Mouse (Mus musculus): ENCODE measurements at regions not wholly inside any gene's neighbourhood (a gene's known extent, or its start where the extent isn't known, plus 50 kb on each side); places are given as distances from the start of the nearest gene placed in this dataset.
A peak's percentile ranks its signal among the peaks of the same experiment; 100 is the strongest.
"Not testable (repeated sequence)": the region's sequence is repeated elsewhere in the genome, so short reads cannot be mapped to it uniquely, and the experiment has no call there.

DNA sequence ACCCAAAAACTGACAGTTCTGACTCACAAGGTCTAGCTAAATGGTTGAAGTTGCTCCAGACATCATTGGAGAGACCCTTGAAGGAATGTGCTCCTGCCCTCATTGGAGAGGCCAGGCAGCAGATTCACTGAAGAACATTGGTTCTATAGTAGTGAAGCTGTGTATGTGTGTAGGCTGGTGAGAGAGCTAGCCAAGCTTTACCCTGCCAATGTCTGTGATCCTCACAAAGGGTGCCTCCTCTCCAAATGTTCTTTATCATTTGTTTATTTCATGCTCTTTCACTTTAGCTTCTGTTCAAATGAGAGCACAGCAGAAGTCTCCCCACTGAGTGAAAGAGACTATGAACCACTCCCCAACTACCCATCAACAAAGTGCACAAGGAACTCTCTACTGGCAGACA is 195.6 kb upstream of the Ctso start:
- no peak for DNase-seq (ENCODE audit: low spot score in 2 of 2)

DNA sequence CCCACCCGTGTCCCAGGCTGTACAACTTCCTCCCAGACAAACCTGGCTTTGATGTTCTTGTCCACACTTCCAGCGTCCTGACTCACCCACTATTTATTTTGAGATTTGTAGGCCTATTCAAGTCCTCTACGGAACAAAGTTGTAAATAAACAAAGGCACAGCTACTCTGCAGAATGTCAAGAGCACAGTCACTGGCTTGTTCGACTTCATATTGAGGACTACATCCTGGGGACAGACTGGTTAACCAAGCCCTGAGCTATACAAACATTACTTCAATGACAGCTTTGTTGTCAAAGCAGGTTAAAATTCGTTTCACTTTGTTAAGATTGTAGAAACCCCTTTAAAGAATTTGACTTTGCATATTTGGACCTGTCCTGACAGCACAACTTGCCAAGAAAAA is 190.3 kb upstream of the Ctso start:
- DNase-seq (ENCODE audit: low spot score in 2 of 2): no peak

DNA sequence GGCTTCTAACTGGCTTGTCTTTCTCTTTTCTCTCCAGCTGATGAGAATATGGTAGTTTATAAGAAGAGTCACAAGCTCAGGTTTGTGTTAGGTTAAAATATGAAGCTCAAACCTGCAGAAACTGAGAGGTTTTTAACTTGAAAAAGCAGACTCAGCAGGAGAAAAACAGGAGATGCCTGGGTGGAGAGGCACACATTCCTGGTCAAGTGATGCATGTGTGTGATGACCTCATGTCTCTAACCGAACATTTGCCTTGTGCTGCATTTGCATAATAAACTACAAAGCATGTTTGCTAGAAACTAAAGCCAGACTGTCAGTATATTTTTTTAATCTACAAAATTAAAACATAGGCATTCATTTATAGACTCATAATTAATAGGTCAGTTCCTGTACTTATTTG is 182.2 kb upstream of the Ctso start:
- DNase-seq (ENCODE audit: low spot score in 2 of 2): no peak

DNA sequence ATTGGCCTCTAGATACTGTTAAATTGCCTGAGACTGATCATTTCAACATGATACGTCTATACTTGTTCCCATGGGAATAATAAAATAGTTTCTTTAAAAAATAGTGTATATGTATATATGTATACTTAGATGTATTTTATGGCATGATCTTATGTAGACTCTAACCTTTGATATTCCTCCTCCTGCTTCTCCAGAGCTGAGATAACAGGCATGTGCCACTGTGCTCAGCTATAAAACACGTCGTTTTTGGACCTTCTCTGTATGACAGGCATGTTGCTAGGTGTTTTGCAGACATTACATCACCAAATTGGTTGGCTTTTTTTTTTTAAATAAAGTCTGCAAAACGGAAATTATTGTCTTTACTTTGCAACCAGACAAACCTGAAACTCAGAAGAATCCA is 179.4 kb upstream of the Ctso start:
- no peak for DNase-seq (ENCODE audit: low spot score in 2 of 2)

DNA sequence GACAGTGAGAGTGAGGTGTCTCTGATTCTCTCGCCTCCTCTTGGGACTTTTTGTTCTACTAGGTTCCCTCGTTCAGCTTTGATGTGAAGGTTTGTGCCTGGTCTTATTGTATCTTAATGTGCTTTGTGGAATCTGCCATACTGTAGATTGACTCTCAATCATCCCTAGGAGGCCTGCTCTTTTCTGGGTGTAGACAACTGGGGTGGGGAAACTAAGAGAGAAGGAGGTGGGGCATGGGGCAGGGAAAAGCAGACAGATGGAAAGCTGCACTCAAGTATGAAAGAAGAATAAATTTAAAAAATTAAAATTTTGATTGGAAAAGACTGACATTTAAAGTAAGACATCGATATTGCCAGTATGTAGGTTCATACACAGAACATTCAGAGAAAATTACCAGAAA is 172.0 kb upstream of the Ctso start:
- no peak for DNase-seq (ENCODE audit: low spot score in 2 of 2)

DNA sequence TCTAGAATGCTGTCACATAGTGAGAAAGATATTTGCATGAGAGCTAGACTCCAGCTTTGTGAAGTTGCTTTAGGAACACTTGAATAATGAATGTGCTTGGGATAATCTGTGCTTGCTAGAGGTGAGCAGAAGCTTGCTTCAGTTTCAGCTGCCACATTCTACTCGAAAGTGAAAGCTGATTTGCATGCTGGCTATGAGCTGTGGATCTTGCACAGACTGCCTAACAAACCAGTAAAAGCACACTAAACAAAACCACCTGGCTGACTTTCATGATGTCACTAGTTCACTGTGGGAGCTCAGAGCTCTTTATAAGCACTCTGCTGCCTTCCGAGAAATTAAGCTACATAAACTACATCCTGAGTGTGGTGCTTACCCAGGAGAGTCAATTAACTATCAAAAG is 171.5 kb upstream of the Ctso start:
- DNase-seq (ENCODE audit: low spot score in 2 of 2): no peak

DNA sequence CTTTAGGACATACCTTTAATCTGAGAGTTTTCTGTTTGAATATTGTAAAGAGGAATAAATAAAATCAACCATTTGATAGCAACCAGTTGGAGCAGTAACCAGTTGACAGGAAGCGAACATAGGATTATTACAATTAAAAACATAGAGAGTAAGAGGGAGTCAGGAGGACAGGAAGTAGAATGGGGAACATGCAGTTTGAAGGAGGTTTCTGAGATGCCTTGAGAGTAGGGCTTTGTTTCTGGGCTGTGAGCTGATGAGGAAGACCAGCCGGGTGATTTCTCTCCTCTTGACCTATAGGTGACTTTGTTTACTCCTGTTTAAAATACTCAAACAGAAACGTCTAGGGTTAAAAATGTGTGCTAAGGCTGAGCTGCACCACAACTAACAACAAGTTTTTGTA is 160.6 kb upstream of the Ctso start:
- DNase-seq (ENCODE audit: low spot score in 2 of 2): no peak

DNA sequence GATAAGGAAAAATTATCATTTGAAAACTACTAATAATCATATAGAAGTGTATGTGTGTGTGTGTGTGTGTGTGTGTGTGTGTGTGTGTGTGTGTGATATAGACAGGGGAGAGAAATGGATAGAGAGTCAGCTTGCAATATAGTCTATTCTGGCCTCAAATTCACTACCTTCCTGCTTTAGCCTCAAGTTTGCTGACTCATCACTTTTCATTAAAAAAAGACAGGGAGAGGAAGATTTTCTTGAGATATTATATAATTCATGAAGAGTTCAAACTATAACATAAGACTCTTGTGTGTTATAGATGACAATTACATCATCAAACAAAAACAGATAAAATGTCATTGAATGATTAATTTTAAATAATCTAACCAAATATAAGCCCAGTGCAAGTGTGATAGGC is 159.4 kb upstream of the Ctso start:
- no peak for DNase-seq (ENCODE audit: low spot score in 2 of 2)

DNA sequence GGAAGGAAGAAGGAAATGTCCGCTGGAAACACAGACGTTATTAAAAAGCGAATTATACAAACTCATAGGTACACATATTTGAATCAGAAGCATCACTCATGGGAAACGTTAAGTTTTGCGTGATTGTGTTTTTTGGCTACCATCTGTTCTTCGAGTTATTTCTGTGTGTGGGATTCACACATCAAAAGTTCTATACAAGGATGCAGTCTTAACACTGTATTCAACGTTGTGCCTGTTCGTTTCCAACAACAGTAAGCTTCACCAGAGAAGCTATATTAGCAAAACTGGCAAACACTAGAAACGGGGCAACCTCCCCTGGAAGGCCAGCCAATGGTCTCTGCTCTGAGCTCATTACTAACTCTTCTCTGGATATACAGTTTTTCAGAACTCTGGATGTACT is 150.3 kb upstream of the Ctso start:
- DNase-seq (ENCODE audit: low spot score in 2 of 2): no peak

DNA sequence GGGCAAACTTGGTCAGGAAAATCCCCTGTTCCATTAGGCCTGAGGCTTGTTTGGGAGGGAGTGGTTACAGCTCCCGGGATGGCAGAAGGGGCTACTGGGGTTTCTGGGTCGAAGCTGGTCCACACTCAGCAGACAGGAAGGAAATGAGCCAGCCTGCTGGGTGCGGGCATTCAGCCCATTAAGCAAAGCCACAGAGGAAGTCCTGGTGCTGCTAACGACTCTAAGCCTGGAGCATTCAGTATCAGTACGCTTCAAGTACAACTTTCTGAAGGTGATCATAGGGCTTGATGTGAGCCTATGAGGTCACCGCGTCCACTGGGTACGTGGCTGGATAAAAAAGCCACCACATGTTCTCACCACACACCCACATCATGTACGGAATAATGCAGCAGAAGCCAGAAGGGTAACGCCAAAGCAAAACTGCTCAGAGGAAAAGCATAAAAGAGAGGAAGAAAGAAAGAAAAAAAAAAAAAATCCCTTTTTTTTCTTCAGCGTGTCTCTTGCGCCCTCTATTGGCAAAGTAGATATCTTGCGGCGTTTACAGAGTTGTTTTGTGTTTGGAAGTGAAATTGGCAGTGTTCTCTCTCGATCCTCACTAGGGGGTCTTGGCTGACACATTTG is 149.4 kb upstream of the Ctso start:
- peak; percentile 34 to 41 for DNase-seq (ENCODE audit: low spot score in 2 of 2)

DNA sequence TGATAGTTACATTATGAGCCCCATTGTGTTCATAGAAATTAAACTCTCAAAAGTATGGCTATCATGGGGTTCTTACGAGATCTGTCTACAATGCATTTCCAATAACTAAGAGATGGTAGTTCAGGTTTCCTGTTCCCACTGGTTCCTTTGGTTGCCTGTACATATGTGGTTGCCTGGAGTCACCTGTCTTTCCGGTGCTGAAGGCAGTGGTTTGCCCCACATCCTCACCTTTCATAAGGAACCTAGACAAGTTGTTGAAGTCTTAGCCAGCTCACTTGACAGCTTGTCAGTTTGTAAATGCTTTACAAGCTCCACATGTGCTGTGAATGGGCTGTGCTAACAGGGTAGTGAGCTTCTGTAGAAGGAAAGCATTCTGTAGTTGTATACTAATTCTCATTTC is 143.5 kb upstream of the Ctso start:
- DNase-seq (ENCODE audit: low spot score in 2 of 2): no peak

DNA sequence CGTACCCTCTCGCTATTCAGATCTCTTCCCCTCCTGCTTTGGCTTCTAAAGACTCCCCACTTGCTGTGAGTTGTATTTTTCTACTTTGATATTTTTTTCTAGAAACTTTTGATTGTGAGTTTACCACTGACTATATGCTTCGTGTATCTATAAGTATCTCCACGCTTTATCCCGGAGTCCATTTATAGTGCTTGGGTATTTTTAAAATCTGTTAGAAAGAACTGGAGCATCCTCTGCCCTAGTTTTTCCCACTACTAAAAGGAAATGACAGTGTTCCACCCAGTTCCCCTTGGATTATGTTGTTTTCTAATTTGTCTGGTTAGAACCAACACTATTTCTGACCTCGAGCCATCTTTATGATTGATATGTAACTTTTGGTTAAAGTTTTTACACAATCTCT is 142.7 kb upstream of the Ctso start:
- no peak for DNase-seq (ENCODE audit: low spot score in 2 of 2)

DNA sequence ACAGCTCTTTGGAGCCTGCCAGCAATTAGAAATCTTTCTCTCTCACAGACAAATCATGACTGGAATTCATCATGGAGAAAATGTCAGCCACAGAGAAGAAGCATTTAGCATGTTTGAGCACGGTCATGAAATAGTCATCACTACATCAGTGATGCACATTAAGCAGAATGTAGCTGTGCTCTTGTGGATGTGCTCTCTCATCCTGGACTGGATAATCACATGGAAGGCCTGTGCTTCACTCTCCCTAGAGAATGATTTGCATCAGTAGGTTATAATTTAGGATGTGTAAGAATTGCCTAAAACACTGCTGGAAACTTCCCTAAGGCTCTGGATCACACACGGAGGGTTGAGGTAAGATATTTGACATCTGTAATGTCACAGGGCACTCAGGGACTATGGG is 130.3 kb upstream of the Ctso start:
- no peak for DNase-seq (ENCODE audit: low spot score in 2 of 2)

DNA sequence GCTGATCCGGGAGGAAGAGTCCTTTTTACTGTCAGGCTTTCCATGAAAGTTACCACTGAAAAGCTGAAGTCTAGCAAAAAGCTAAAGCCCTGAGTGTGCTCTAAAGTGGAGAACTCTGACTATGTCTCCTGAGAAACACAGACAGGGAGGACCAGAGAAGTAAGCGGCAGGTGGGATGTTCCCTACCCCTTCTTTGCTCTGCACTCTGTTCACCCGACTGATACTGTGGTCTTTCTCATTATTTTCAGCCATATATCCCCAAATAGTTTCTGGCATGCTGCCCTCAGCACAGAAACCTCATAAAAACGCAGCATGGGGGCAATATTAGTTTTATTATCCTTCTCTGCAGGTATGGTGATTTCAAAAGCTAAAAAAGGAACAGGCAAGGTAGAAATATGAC is 126.7 kb upstream of the Ctso start:
- no peak for DNase-seq (ENCODE audit: low spot score in 2 of 2)

DNA sequence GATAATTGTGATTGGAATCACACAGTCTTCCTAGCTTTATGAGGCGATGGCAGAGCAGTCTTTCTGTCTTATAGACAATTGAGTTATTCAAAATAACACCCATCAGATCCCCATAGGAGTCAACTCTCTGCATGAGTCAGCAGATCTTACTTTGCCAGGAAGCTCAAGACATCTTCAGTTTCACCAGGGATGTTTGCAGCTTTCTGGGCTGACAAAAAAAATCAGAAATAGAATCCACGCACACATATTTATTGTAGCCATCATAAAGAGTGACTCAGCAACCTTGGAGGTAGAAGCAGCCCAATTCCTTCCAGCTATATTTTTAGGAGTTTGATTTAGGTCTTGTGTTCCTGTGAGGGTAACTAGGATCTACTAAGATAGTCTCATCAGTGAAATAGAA is 122.8 kb upstream of the Ctso start:
- DNase-seq (ENCODE audit: low spot score in 2 of 2): no peak

DNA sequence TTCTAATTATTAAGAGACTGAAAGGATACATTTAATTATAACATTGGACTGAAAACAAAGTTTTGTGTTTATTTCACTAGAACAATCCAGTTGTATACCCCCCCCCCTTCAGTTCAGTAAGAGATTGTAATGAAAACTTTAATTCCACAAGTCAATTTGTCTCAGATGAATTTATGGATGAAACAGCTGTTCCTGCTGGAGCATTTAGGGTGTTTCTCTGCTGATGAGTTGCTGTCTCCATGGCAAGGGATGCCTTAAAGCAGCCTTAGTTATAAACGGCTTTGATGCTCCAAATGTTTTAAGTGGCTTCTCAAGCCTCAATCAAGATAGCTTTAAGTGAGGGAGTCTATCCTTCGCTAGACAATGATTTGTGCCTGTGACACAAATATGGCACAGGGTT is 112.1 kb upstream of the Ctso start:
- no peak for DNase-seq (ENCODE audit: low spot score in 2 of 2)

DNA sequence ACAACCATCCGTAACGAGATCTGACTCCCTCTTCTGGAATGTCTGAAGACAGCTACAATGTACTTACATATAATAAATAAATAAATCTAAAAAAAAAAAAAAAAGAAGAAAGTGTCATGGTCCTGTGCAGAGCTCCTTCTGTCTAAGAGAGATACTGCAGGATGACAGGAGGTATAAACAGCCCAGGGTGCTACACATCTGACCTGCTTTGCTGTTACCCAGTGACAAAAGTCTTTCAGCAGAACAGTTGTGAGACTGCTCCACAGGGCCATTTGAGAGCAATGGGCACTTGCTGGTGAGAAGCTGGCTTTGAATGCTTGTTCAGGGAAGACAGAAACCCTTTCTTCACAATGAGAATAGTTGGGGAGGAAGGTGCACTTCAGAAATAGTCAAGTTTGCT is 102.9 kb upstream of the Ctso start:
- DNase-seq (ENCODE audit: low spot score in 2 of 2): no peak

DNA sequence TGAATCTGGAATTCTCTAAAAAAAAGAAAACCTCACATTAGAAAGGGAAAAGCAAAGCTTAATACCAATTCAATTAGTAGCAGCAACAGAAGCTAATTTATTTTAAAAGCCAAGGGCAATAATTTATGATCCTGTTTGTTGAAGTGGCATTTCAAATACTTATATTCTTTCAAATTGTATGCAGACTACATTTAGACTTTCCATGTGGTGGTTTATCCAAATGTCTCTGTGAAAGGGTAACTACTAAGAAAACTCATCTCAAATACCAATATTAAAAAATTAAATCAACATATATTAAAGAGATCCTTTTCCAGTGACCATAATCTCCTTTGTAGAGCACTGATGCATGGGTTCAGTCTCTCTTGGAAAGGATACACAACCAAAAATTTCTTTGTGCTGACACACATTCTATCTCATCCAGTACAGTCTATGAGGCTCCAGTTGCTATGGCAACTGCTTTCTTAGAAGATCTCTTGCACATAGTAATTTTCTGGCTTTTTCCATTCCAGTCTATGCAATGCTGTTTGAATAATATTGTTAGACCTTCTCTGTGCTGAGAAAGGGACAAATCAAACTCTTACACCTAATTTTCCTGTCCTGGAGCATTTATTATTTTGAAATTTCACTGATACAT is 102.3 kb upstream of the Ctso start:
- peak; percentile 24 to 26 for DNase-seq (ENCODE audit: low spot score in 2 of 2)

DNA sequence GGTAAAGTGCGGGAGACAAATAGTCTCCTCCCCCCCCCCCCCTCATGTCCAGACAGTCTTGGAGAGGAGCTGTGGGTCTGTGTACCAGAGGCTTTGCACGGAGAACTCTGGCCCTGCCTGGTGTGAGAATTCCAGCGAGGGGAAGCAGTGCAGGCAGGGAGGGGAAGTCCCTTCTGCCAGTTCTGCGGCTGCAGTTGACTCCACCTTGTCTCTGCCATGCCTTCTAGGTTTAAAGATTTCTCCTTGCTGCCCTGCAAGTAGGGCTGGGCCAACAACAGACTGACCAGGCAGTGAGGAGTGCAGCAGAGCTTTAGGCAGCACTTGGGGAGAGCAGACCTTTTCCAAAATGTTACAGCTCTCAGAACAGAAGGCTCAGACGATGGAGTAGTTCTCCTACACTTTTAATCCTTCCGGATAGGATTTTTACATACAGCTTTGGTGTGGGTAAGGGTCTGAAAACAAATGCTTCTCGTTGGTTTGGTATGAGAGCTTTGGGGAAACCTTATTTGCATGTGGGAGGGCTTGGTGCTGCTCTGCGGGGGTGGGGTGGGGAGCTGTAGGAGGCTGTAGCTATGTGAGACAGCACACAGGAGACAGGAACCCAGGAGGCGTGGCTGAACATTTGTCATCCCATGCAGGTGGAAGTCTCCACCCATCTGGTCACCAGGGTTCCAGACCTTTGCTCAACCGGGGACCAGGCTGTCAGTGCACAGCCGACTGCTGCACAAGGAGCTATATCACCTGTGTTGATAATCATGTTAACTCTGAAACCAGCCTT is 96.8 kb upstream of the Ctso start:
- peak in 1 of 2 experiments; percentile 5 for DNase-seq (ENCODE audit: low spot score in 2 of 2)

DNA sequence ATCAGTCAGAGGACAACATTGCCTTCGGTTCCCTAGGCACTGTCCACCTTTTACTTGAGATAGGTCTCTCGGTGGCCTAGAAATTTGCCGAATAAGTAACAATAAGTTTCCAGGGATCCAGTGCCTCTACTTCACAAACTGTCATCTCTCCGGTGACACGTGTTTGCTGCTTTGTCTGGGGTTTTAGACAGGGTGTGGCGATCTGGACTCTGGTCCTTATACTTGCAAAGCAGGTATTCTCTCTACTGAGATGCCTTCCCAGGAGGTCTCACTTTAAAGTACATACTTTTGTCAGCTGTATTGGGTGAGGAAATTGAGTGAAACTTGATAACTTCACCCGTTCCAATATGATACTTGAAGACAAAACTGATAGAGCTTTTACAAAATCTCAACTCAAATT is 95.9 kb upstream of the Ctso start:
- no peak for DNase-seq (ENCODE audit: low spot score in 2 of 2)

DNA sequence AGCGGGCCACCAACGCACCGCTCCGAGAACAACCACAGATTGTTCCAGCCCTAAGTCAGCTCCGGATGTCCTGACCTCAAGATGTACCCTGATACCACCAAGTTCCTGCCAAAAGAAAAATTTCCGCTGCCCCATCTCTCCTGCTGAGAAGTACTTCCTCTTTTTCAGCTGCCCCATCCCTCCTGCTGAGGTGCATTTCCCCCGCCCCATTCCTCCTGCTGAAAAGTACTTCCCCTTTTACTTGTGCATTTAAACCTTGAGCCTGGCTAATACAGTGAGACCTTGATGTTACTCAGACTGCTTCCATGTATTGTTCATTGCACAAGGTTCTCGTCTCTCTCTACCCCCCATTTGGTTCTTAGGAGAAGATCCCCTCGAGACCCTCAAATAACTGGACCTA is 94.3 kb upstream of the Ctso start:
- not testable (repeated sequence) for DNase-seq (ENCODE audit: low spot score in 2 of 2)

DNA sequence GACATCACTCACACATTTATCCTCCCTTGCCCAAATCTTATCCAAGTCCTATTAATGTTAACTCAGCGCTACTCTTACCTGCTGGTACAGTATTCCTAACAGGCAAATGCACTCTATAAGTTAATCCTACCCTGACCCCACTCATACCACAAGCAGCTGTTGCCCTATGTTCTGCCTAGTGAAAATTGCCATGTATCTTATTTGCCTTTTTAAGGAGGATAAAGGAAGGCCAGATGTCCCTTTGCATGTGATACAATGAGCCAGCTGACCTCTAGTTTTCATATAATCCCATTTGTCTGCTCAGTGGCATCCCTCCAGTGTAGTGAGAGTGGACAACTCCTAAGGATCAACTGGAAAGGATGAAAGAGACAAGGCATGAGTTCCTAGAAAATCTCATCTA is 67.9 kb upstream of the Ctso start:
- no peak for DNase-seq (ENCODE audit: low spot score in 2 of 2)

Data from left cerebral cortex, adult 18-20 months (tissue).